Mouse (Mus musculus) ES-Bruce4 (cell line): ENCODE results near the gene Lmbr1l. TPM values are rescaled to one million over a fixed set of nuclear protein-coding genes. Genes with fewer than 3 reads are reported as not detected.

Experiments used
- H3K27ac ChIP-seq: 2 replicates; pipeline ENCODE4 v1.5.1; 2012; ENCODE audit warnings: low read length, inconsistent platforms; ENCODE audit not compliant: insufficient read depth
- H3K27me3 ChIP-seq: 2 replicates; pipeline ENCODE4 v1.6.1; 2012; ENCODE audit warnings: mild to moderate bottlenecking, low read length, inconsistent platforms; ENCODE audit not compliant: control insufficient read depth, poor library complexity, insufficient read depth, severe bottlenecking
- H3K36me3 ChIP-seq: 2 replicates; pipeline ENCODE4 v1.6.1; 2012; ENCODE audit warnings: inconsistent platforms, mild to moderate bottlenecking, low read length, moderate library complexity; ENCODE audit not compliant: control insufficient read depth, poor library complexity, insufficient read depth, severe bottlenecking
- H3K4me1 ChIP-seq: one replicate; pipeline ENCODE4 v1.8.1; 2011; ENCODE audit warnings: low read length; ENCODE audit not compliant: control insufficient read depth, insufficient read depth
- H3K4me3 ChIP-seq: 2 replicates; pipeline ENCODE4 v1.5.1; 2011; ENCODE audit warnings: low read depth, mild to moderate bottlenecking, low read length
- H3K9ac ChIP-seq: 2 replicates; pipeline ENCODE4 v1.6.1; 2012; ENCODE audit warnings: low read depth, mild to moderate bottlenecking, inconsistent platforms; ENCODE audit not compliant: poor library complexity, severe bottlenecking
- H3K9me3 ChIP-seq: replicated peaks from 2 replicates; pipeline ENCODE4 v1.6.1; 2012; ENCODE audit warnings: mild to moderate bottlenecking, low read length, inconsistent platforms; ENCODE audit not compliant: control insufficient read depth, poor library complexity, insufficient read depth, severe bottlenecking
- CTCF ChIP-seq: IDR thresholded peaks from one replicate; pipeline ENCODE4 v1.8.1; 2011; ENCODE audit warnings: low read depth, low read length
- EP300 ChIP-seq: IDR thresholded peaks from 2 replicates; pipeline ENCODE4 v1.6.1; 2011; ENCODE audit warnings: low read depth, low read length; ENCODE audit not compliant: insufficient read depth
- POLR2A ChIP-seq: IDR thresholded peaks from one replicate; pipeline ENCODE4 v1.8.1; 2011; ENCODE audit warnings: low read length; ENCODE audit not compliant: insufficient read depth
- polyA plus RNA-seq: library from polyadenylated mRNA; stranded (reverse); fragments of >200 nt; gene quantifications from 2 replicates; pipeline ENCODE4 v1.2.4, GENCODE M21; 2011; ENCODE audit warnings: low read depth; ENCODE audit not compliant: missing spikeins, insufficient read depth, insufficient read length

Gene Lmbr1l
- polyA plus RNA-seq: 30.9 and 33.4 TPM in 2 replicates

DNA sequence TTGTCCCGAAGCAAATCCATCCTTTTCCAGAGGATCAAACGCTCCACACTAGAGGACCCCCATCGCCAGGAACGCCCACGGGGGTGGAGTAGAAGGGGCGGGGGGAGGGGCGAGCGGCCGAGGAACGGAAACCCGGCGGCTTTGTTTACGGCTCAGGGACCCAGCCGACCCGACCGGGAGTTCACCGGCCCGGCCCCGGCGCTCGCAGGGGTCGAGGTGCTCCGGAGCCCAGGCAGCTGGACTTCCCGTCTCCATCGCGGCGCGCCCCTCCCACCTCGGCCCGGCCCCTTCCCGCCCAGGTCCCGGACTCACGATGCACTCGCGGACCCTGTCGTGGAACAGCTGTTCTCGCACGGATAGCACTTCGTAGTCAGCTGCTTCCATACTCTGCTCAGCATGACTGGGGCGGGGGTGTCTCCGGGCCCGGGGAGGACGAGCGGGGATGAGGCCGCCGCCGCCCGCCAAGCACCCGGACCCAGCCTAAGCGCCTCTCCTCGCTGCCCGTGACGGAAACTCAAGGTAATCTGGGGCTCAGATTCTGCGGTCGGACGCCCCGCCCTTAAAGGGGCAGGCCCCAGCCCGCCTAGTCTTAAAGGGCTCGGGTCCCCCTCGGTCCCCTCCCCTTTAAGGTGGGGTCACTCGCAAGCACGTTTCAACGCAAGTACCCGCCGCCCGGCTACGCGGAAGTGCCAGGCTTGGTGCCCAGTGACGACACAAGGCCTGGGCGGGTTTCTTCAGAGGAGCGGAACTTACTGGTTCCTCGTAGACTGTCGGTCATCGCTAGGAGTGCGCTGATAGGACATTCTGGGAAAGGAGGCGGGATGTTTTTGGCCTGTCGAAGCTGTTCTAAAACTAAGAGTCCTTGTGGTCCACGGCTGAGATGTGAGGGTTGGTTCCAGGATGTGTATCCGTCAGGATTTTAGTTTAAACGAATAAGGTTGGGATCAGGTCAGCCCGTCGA, at the start of gene Lmbr1l:
Gene Lmbr1l (minus strand): TSS at position 694 of the 961 bp plus-strand sequence.
- 0 out of 2 replicates have a peak within 1 kb of the TSS, but pooled peaks have one; percentile 1 for H3K27ac ChIP-seq
- H3K9ac ChIP-seq: peak within 1 kb of the TSS; percentile 90
- peaks cover 3% of the 10 kb centered on the region for H3K4me1 ChIP-seq
- no peaks in the 10 kb centered on the region for H3K9me3 ChIP-seq
- H3K4me3 ChIP-seq: peak within 1 kb of the TSS; percentile 80
- no peaks in the 10 kb centered on the region for H3K36me3 ChIP-seq
- no peaks in the 10 kb centered on the region for H3K27me3 ChIP-seq
- TF ChIP-seq POLR2A: peak; percentile 70
- TF ChIP-seq CTCF: no peak
- no peak for TF ChIP-seq EP300

DNA sequence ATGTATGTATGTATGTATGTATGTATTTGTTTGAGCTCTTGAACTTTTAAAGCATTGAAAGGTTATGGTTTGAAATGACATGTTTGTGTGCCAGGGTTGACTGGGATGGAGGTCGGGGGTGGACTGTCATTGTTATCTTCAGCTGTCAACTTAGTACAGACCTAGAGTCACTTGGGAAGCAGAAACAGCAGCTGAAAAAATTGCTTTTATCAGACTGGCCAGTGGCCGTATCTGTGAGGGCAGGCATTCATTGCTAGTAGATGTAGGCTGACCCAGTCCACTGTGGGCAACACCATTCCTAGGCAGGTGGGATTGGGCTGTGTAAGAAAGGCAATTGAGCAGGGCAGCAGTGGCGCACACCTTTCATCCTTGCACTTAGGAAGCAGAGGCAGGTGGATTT, 41.5 kb upstream of the Lmbr1l start:
- H3K9me3 ChIP-seq: no peaks in the 10 kb centered on the region
- no peaks in the 10 kb centered on the region for H3K27me3 ChIP-seq
- no peak overlapping the region for H3K4me3 ChIP-seq
- no peak overlapping the region for H3K9ac ChIP-seq
- TF ChIP-seq EP300 (no peak), CTCF (no peak), POLR2A (no peak)
- no peak overlapping the region for H3K27ac ChIP-seq
- no peaks in the 10 kb centered on the region for H3K36me3 ChIP-seq
- no peaks in the 10 kb centered on the region for H3K4me1 ChIP-seq

DNA sequence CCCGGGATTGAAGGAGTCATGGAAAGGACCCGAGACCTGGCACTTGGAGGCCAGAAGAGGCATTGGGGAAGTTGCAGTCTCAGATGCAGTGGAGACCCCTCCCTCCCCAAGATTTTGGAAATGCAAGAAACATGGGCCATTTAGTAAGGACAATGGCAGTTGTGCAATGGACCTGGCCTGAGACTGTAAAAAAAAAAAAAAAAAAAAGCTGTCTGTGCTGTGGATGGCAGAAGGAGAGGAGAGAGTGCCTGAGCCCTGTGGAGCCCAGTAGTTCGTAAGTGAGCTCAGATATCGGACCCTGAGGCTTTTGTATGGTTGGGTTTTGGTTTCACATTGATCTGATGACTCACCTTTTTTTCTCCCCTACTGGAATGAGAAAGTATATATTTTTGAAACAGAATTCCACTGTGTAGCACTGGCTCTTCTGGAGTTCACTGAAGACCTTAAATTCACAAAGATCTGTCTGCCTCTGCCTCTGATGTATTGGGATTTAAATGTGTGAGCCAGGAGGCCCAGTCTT, 40.9 kb upstream of the Lmbr1l start:
- no peak overlapping the region for H3K4me3 ChIP-seq
- H3K9me3 ChIP-seq: no peaks in the 10 kb centered on the region
- H3K27ac ChIP-seq: no peak overlapping the region
- no peak overlapping the region for H3K9ac ChIP-seq
- peaks cover under 1% of the 10 kb centered on the region for H3K4me1 ChIP-seq
- H3K36me3 ChIP-seq: no peaks in the 10 kb centered on the region
- H3K27me3 ChIP-seq: no peaks in the 10 kb centered on the region
- TF ChIP-seq CTCF (no peak), EP300 (no peak), POLR2A (no peak)

DNA sequence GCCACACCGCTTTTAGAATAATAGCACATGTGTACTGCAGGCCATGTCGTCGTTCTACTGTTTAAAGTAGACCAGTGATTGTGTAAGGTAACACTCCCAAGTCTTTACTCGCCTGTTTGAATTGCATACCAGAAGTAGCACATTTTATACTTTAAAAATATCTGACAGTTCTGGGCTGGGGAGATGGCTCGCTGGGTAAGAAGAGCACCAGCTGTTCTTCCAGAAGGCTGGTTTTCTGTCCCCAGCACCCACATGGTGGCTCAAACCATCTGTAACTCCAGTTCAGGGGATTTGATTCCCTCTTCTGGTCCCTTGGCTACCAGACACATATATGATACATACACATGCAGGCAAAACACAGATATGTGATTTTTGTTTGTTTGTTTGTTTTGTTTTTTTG, 39.4 kb upstream of the Lmbr1l start:
- Histone ChIP-seq H3K4me1 (peaks cover 2% of the 10 kb centered on the region), H3K9ac (no peak overlapping the region), H3K36me3 (no peaks in the 10 kb centered on the region), H3K9me3 (no peaks in the 10 kb centered on the region), H3K27ac (no peak overlapping the region), H3K27me3 (no peaks in the 10 kb centered on the region), H3K4me3 (no peak overlapping the region)
- TF ChIP-seq CTCF: no peak
- no peak for TF ChIP-seq EP300
- TF ChIP-seq POLR2A: no peak

DNA sequence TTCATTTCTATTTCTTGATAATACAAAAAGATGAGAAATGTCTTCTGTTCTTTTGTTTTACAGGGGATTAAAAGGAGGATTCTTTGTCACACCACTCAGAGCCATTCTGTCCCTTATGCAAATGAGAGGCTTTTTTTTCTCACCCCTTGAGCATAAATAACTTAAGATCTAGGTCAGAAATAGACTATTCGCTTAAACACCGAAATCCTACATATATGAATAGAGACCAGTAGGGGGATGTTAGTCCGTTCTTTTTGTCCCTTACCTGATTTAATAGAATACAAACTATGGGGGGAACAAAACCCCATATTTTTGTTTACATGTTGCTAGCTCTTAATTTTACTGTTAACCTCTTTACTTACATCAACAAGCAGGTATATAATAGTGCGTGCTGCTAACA, 38.0 kb upstream of the Lmbr1l start:
- Histone ChIP-seq H3K4me1 (peaks cover 4% of the 10 kb centered on the region), H3K27ac (no peak overlapping the region)
- TF ChIP-seq EP300: no peak
- TF ChIP-seq POLR2A: no peak
- TF ChIP-seq CTCF: no peak

DNA sequence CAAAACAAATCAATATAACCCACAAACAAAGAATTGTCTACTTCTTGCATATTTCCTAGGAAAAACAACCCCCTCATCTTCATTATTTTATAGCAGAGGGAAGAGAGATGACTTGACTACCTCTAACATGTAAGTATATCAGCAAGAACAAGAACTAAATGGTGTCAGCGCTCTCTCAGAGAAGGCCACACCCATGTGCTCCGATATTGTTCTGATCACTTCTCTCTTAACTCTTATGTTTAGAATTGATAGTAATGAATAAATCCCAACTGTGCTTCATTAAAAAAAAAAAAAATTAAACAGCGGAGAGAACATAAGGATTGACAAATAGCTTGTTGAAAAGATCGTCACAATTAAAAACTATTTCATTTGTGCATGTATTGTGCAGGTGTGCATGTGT, 37.3 kb upstream of the Lmbr1l start:
- Histone ChIP-seq H3K4me3 (no peak overlapping the region), H3K27me3 (no peaks in the 10 kb centered on the region), H3K9ac (no peak overlapping the region), H3K27ac (no peak overlapping the region), H3K9me3 (no peaks in the 10 kb centered on the region), H3K36me3 (no peaks in the 10 kb centered on the region), H3K4me1 (peaks cover 4% of the 10 kb centered on the region)
- TF ChIP-seq CTCF (no peak), EP300 (no peak), POLR2A (no peak)

More for the DNA sequence above, 38.0 kb upstream of the Lmbr1l start:
- H3K9me3 ChIP-seq: no peaks in the 10 kb centered on the region
- H3K27me3 ChIP-seq: no peaks in the 10 kb centered on the region
- no peak overlapping the region for H3K9ac ChIP-seq
- H3K4me3 ChIP-seq: no peak overlapping the region
- H3K36me3 ChIP-seq: no peaks in the 10 kb centered on the region
